In the genomic region with DNA sequence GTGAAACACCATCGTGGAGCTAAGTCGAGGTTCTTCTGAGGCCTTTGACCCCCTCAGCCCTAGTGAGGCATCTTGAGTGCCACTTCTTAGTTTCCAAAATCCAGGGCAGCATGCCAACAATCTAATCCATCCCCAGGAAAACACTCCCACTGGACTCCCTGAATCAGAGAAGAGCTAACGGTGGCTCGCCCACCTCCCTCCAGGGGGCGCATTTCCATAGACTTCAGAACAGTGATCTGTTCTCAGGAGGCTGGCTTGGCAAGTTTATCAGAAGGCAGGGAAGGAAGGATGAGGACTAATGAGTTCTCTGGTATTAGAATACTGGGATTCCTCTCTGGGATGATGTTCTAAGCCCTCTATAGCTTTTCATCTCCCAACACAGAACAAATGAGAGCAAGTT, we compare ENCODE assay signal across 9 mouse cellular contexts. TPM values are rescaled to one million over a fixed set of nuclear protein-coding genes. Genes with fewer than 3 reads are reported as not detected.
DNase-seq lines count a peak whose midpoint lies in the region; TF ChIP-seq lines count a peak whose summit lies in the region.
"Had no signal": no experiment of that assay in that cellular context is flagged by ENCODE, and none has a peak within 500 bp of the region (broad histone marks: within the 10 kb centered on the region; RNA-seq: fewer than 3 reads in every experiment).

No protein-coding gene starts in this region.

- TF ChIP-seq CTCF in gastrocnemius, adult 2 months (IDR thresholded peaks at IDR 0.05) = peak; percentile 55

- H3K27ac ChIP-seq in gastrocnemius, adult 2 months = no peak overlapping the region
- H3K27ac ChIP-seq: neural tube, embryonic 12.5 days had no signal

- H3K4me3 ChIP-seq in gastrocnemius, adult 2 months = no peak overlapping the region
- H3K4me3 ChIP-seq: neural tube, embryonic 12.5 days had no signal

- intact Hi-C loops in gastrocnemius, adult 2 months (cut with DNase I) = no loop called here

- peak; percentile 33 for DNase-seq in gastrocnemius, adult 2 months
- no peak for DNase-seq in gastrocnemius, postnatal 25 days
- DNase-seq in 3T3-L1 (ENCODE audit: low read depth, low spot score) = peak; percentile 50
- DNase-seq in adrenal gland, adult 2 months = peak; percentile 63
- peak; percentile 76 for DNase-seq in embryo, embryonic 11 days
- peak; percentile 71 for DNase-seq in kidney, postnatal 14 days
- peak; percentile 87 for DNase-seq in lung, postnatal 14 days
- peak; percentile 19 for DNase-seq in testis, postnatal 14 days (ENCODE audit: low spot score)

RNA-seq across cellular contexts. Expression of a gene that starts 24.9 kb away (rescaled TPM):
- under 1 TPM; 0.59 to 0.84 TPM for total RNA-seq in gastrocnemius, adult 2 months (2021)
- under 1 TPM; 0.77 to 0.80 TPM for total RNA-seq in gastrocnemius, postnatal 25 days (2021)
- 1 to 10 TPM; 2.2 to 3.9 TPM for total RNA-seq in adrenal gland, adult 2 months (2021)
- polyA plus RNA-seq in adrenal gland, adult 2 months (2012; rRNA removed) = 6.9 and 7.1 TPM in 2 replicates
